Mouse (Mus musculus) cerebellum, adult 2 months (tissue): ENCODE results near the gene Atl2.

ENCODE experiments used
- CTCF ChIP-seq: fragments of 200-500 bp; IDR thresholded peaks from 2 replicates; pipeline ENCODE4 v1.5.1; 2011; ENCODE audit warnings: low read depth, mild to moderate bottlenecking, control low read depth, low read length, moderate library complexity, borderline replicate concordance; ENCODE audit not compliant: insufficient read depth
- POLR2A ChIP-seq: fragments of 200-500 bp; IDR thresholded peaks from 2 replicates; pipeline ENCODE4 v1.6.1; 2011; ENCODE audit warnings: low read length, control low read depth, borderline replicate concordance; ENCODE audit not compliant: insufficient read depth

GRCm38 (mm10) chr17:79897666-79898065 is 1.7 kb upstream of the Atl2 start:
- TF ChIP-seq POLR2A (no peak), CTCF (no peak)
